Mouse (Mus musculus) thymus, adult 2 months (tissue): Measurements from ENCODE around the gene Cachd1. TPM values are rescaled to one million over a fixed set of nuclear protein-coding genes. Genes with fewer than 3 reads are reported as not detected.

Source experiments
- DNase-seq: peaks from one replicate; pipeline ENCODE4 v3.0.0; 2021
- H3K27ac ChIP-seq: fragments of 200-500 bp; 2 replicates; pipeline ENCODE4 v1.5.1; 2012; ENCODE audit warnings: low read length, control low read depth; ENCODE audit not compliant: control insufficient read depth, insufficient read depth
- H3K27me3 ChIP-seq: fragments of 200-500 bp; 2 replicates; pipeline ENCODE4 v1.6.1; 2012; ENCODE audit warnings: mild to moderate bottlenecking, low read length, moderate library complexity, mixed read lengths; ENCODE audit not compliant: control insufficient read depth, insufficient read depth
- H3K36me3 ChIP-seq: fragments of 200-500 bp; 2 replicates; pipeline ENCODE4 v1.6.1; 2012; ENCODE audit warnings: mild to moderate bottlenecking, low read length, moderate library complexity; ENCODE audit not compliant: control insufficient read depth, insufficient read depth
- H3K4me1 ChIP-seq: fragments of 200-500 bp; replicated peaks from 2 replicates; pipeline ENCODE4 v1.6.1; 2012; ENCODE audit warnings: low read length; ENCODE audit not compliant: control insufficient read depth, insufficient read depth
- H3K4me3 ChIP-seq: fragments of 200-500 bp; 2 replicates; pipeline ENCODE4 v1.5.1; 2012; ENCODE audit warnings: mild to moderate bottlenecking, low read length, control low read depth, moderate library complexity; ENCODE audit not compliant: control insufficient read depth, insufficient read depth
- CTCF ChIP-seq: fragments of 200-500 bp; IDR thresholded peaks from 2 replicates; pipeline ENCODE4 v1.5.1; 2012; ENCODE audit warnings: mild to moderate bottlenecking, control low read depth, low read length, moderate library complexity, borderline replicate concordance; ENCODE audit not compliant: control insufficient read depth, poor library complexity, insufficient read depth; ENCODE audit errors: extremely low read depth
- POLR2A ChIP-seq: fragments of 200-500 bp; IDR thresholded peaks from 2 replicates; pipeline ENCODE4 v1.6.1; 2012; ENCODE audit warnings: mild to moderate bottlenecking, low read length, control low read depth, moderate library complexity; ENCODE audit not compliant: control insufficient read depth, poor library complexity, insufficient read depth; ENCODE audit errors: extremely low read depth
- WGBS: fragments of 180-500 bp; shearing (Covaris S2); methylation state at CpG from one replicate; pipeline ENCODE4 v1.1.7; 2018; 5-methylcytosine and 5-hydroxymethylcytosine counted together
- polyA plus RNA-seq: library from polyadenylated mRNA; depleted of rRNA; stranded (reverse); fragments of >200 nt; gene quantifications from 2 replicates; pipeline ENCODE4 v1.2.3, GENCODE M21; 2012

Gene Cachd1
- polyA plus RNA-seq, 1 experiment = 15.9 TPM

GRCm38 (mm10) chr4:100782891-100783290, 6.4 kb downstream of the Cachd1 start:
- no peak for TF ChIP-seq POLR2A
- TF ChIP-seq CTCF = no peak
- Histone ChIP-seq H3K4me3 (no peak overlapping the region), H3K36me3 (no peaks in the 10 kb centered on the region), H3K27ac (no peak overlapping the region), H3K4me1 (no peaks in the 10 kb centered on the region), H3K27me3 (peaks cover 12% of the 10 kb centered on the region)
- 73% methylated on average over 3 of the region's 3 CpGs for WGBS
- no peak for DNase-seq

DNA sequence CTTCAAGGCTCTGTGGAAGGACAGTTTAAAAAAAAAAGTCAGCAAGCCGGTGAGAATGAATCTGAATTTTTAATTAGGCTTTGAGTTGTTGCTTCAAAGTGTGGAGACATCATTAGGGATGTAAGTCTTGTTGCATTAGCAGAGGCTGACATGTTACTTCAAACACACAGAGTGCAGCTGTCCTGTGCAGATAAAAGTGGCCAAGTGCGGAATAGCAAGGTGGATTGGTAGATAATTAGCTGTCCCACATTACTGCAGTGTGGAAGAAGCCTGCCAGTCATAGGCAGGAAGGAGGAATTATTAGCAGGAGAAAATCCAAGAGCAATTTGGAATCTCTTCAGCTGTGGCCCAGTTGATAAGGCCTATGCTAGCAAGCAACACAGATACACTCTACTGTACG, 10.7 kb downstream of the Cachd1 start:
- no peak for DNase-seq
- H3K4me1 ChIP-seq = no peaks in the 10 kb centered on the region
- no peak overlapping the region for H3K4me3 ChIP-seq
- H3K36me3 ChIP-seq = no peaks in the 10 kb centered on the region
- no peaks in the 10 kb centered on the region for H3K27me3 ChIP-seq
- no peak for TF ChIP-seq POLR2A
- TF ChIP-seq CTCF = no peak
- 96% methylated on average over 3 of the region's 3 CpGs for WGBS
- no peak overlapping the region for H3K27ac ChIP-seq

- Histone ChIP-seq H3K4me1 (no peaks in the 10 kb centered on the region), H3K27me3 (no peaks in the 10 kb centered on the region), H3K4me3 (no peak overlapping the region), H3K36me3 (no peaks in the 10 kb centered on the region), H3K27ac (no peak overlapping the region)
- 89% methylated on average over 5 of the region's 5 CpGs for WGBS
- TF ChIP-seq POLR2A = no peak
- TF ChIP-seq CTCF = no peak
- DNase-seq = no peak
Measured at GRCm38 (mm10) chr4:100790176-100790575, 13.7 kb downstream of the Cachd1 start.

DNA sequence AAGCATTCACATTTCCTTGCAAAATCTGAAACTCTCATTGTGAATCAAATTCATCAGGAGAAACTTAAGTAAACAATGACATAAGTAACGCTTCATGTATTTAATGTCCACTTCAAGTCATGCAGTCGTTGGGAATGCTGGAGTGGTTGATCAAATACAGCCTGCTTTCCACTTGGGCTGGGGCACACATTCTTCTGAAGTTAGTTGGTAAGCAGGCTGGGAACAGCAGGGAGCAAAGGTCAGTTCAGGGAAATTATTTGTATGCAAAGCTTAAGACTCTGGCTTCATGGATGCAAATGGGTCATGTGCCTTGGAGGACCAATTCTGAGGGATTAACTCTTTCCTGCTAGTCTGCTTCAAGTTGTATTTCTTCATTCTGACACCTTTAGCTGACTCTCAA, 16.7 kb downstream of the Cachd1 start:
- Histone ChIP-seq H3K4me3 (no peak overlapping the region), H3K27me3 (no peaks in the 10 kb centered on the region), H3K4me1 (no peaks in the 10 kb centered on the region), H3K27ac (no peak overlapping the region), H3K36me3 (no peaks in the 10 kb centered on the region)
- no peak for TF ChIP-seq POLR2A
- TF ChIP-seq CTCF = no peak
- WGBS = 67% methylated on average over 2 of the region's 2 CpGs
- DNase-seq = no peak

DNA sequence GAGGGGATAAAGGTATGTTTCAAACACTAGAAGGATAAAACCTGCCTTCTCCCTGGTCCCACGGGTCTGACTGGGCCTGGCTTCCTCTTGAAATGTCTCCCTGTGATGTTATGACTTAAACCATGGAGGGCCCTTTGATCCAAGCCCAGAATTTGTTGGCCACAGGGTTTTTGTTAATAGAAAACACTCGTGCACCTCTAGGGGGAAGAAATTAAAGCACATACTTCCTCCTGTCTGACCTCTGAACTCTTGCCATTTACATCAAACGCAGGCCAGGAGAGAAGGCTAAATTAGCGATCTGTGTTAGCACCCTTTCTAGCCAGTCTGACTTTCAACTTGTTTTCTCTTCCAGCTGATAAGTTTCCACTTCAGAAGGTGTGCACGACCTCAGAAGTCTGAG, 19.0 kb downstream of the Cachd1 start:
- no peak overlapping the region for H3K4me3 ChIP-seq
- TF ChIP-seq CTCF (no peak), POLR2A (no peak)
- no peaks in the 10 kb centered on the region for H3K27me3 ChIP-seq
- no peak for DNase-seq
- H3K4me1 ChIP-seq = no peaks in the 10 kb centered on the region
- no peaks in the 10 kb centered on the region for H3K36me3 ChIP-seq
- 66% methylated on average over 5 of the region's 5 CpGs for WGBS
- no peak overlapping the region for H3K27ac ChIP-seq

DNA sequence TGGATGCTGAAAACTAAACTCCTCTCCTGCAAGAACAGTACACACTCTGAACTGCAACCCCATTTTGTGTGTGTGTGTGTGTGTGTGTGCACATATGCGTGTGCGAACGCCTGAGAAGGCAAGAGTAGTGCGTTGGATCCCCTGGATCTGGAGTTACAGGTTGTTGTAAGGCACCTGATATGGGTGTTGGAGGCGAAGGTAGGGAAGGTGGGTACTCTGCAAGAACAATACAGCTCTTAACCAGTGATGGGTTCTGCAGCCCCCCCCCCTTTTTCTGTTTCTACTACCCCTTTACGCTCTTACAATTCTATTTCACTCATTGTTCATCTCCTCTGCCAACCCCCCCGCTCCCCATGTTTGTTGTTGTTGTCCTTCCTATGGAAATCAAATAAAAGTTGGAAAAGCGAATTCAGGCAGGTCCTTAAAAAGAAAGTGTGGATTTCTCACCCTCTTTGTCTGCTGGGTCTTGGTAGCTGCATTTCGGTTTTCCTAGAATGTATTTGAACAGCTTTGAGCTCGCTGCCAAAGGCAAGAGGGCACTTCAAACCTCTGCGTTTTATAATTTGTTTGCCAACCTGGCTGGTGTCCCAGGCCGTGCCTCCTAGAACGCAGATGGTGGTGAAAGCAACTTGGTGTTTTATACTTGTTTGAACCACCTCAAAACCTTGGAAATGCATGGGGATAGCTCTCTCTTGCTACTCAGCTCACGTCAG, 24.4 kb downstream of the Cachd1 start:
- no peak for DNase-seq
- TF ChIP-seq CTCF (no peak), POLR2A (no peak)
- Histone ChIP-seq H3K4me1 (no peaks in the 10 kb centered on the region), H3K27me3 (no peaks in the 10 kb centered on the region), H3K4me3 (no peak overlapping the region), H3K27ac (no peak overlapping the region), H3K36me3 (no peaks in the 10 kb centered on the region)
- WGBS = 94% methylated on average over 14 of the region's 14 CpGs

GRCm38 (mm10) chr4:100801443-100801786, 24.9 kb downstream of the Cachd1 start:
- H3K4me1 ChIP-seq = no peaks in the 10 kb centered on the region
- DNase-seq = no peak
- 92% methylated on average over 3 of the region's 3 CpGs for WGBS
- no peaks in the 10 kb centered on the region for H3K27me3 ChIP-seq
- H3K36me3 ChIP-seq = no peaks in the 10 kb centered on the region
- TF ChIP-seq CTCF = no peak
- TF ChIP-seq POLR2A = no peak
- H3K4me3 ChIP-seq = no peak overlapping the region
- H3K27ac ChIP-seq = no peak overlapping the region
